Mouse (Mus musculus) intestine, embryonic 14.5 days (tissue): ENCODE results near the gene Vmo1. TPM values are rescaled to one million over a fixed set of nuclear protein-coding genes. Genes with fewer than 3 reads are reported as not detected.

Source experiments
- polyA plus RNA-seq: library from polyadenylated mRNA; unstranded; fragments of >200 nt; fragmentation: Nextera tagmentation; extraction: Ambion mirVana; gene quantifications from 2 replicates; pipeline ENCODE4 v1.2.1, GENCODE M21; 2014

Vmo1 gene
- polyA plus RNA-seq, 1 experiment from 2014 or later, result 0.28 TPM

Other genes with a start within 250 kb of the Vmo1 start
- gene Alox12e, start 192.0 kb downstream of the Vmo1 start, polyA plus RNA-seq, result 0.09 TPM in 1 of 2 replicates, not detected in the other
- gene Alox15, start 162.6 kb downstream of the Vmo1 start, polyA plus RNA-seq, result 0.34 and 0.82 TPM in 2 replicates
- 34.3 and 41.2 TPM in 2 replicates for gene Pelp1, start 104.6 kb downstream of the Vmo1 start, polyA plus RNA-seq
- gene Arrb2, start 82.0 kb downstream of the Vmo1 start, polyA plus RNA-seq, result 15.8 and 17.9 TPM in 2 replicates
- 50.7 and 51.6 TPM in 2 replicates for gene Med11, start 62.7 kb downstream of the Vmo1 start, polyA plus RNA-seq
- gene Zmynd15, start 55.2 kb downstream of the Vmo1 start, polyA plus RNA-seq, result 0.75 and 0.92 TPM in 2 replicates
- gene Cxcl16, start 54.6 kb downstream of the Vmo1 start, polyA plus RNA-seq, result 8.0 and 10.0 TPM in 2 replicates
- gene Tm4sf5, start 9.4 kb downstream of the Vmo1 start, polyA plus RNA-seq, result 100 and 104 TPM in 2 replicates
- 0.46 and 0.83 TPM in 2 replicates for gene Gltpd2, start 4.6 kb upstream of the Vmo1 start, polyA plus RNA-seq
- 792 and 802 TPM in 2 replicates for gene Psmb6, start 10.8 kb upstream of the Vmo1 start, polyA plus RNA-seq
- gene Gm40193, start 18.3 kb upstream of the Vmo1 start, polyA plus RNA-seq, result not detected in 2 replicates
- gene Pld2, start 25.4 kb upstream of the Vmo1 start, polyA plus RNA-seq, result 9.7 and 11.7 TPM in 2 replicates
- gene Mink1, start 48.3 kb upstream of the Vmo1 start, polyA plus RNA-seq, result 16.9 and 19.9 TPM in 2 replicates
- not detected in 2 replicates for gene 4930544D05Rik, start 101.2 kb upstream of the Vmo1 start, polyA plus RNA-seq
- gene Chrne, start 104.6 kb upstream of the Vmo1 start, polyA plus RNA-seq, result 0.30 and 0.50 TPM in 2 replicates
- 0.26 and 0.37 TPM in 2 replicates for gene Gp1ba, start 124.5 kb upstream of the Vmo1 start, polyA plus RNA-seq
- gene Rnf167, start 132.6 kb upstream of the Vmo1 start, polyA plus RNA-seq, result 101 and 115 TPM in 2 replicates
- gene Slc25a11, start 132.9 kb upstream of the Vmo1 start, polyA plus RNA-seq, result 155 and 158 TPM in 2 replicates
- gene Pfn1, start 140.0 kb upstream of the Vmo1 start, polyA plus RNA-seq, result 2,271 and 2,344 TPM in 2 replicates
- 13.5 and 16.3 TPM in 2 replicates for gene Eno3, start 142.6 kb upstream of the Vmo1 start, polyA plus RNA-seq
- gene Spag7, start 154.8 kb upstream of the Vmo1 start, polyA plus RNA-seq, result 140 and 154 TPM in 2 replicates
- 16.2 and 17.2 TPM in 2 replicates for gene Camta2, start 173.5 kb upstream of the Vmo1 start, polyA plus RNA-seq
- gene Inca1, start 185.5 kb upstream of the Vmo1 start, polyA plus RNA-seq, result 1.5 and 1.6 TPM in 2 replicates
- gene Kif1c, start 185.9 kb upstream of the Vmo1 start, polyA plus RNA-seq, result 11.4 and 14.3 TPM in 2 replicates
- gene Zfp3, start 249.6 kb upstream of the Vmo1 start, polyA plus RNA-seq, result 6.1 and 6.2 TPM in 2 replicates